Mouse (Mus musculus) CH12.LX (cell line): Measurements from ENCODE around the gene Aldh3b1. TPM values are rescaled to one million over a fixed set of nuclear protein-coding genes. Genes with fewer than 3 reads are reported as not detected.

Experiments used
- DNase-seq: peaks from one replicate; pipeline ENCODE4 v3.0.0-alpha.2; 2013; ENCODE audit errors: extremely low read depth
- H3K27ac ChIP-seq: 2 replicates; pipeline ENCODE4 v1.5.1; 2012; ENCODE audit warnings: low read depth, mild to moderate bottlenecking, control low read depth, moderate library complexity; ENCODE audit not compliant: insufficient read depth
- H3K27me3 ChIP-seq: replicated peaks from 2 replicates; pipeline ENCODE3; 2012; ENCODE audit warnings: inconsistent platforms
- H3K36me3 ChIP-seq, 2 experiments: replicated peaks in 1 of 2; 2 replicates each; pipeline versions ENCODE3 to v1.6.1; 2012; ENCODE audit warnings: inconsistent platforms in 1 of 2, low read length in 1 of 2, mild to moderate bottlenecking in 1 of 2, mixed read lengths in 1 of 2, moderate library complexity in 1 of 2; ENCODE audit not compliant: control insufficient read depth in 1 of 2, insufficient read depth in 1 of 2
- H3K4me1 ChIP-seq, 2 experiments: 2 replicates each; pipeline ENCODE4 v1.6.1; 2012; ENCODE audit warnings: inconsistent platforms in 1 of 2, moderate library complexity in 1 of 2; ENCODE audit not compliant: insufficient read depth in 2 of 2, control insufficient read depth in 1 of 2
- H3K4me2 ChIP-seq: 2 replicates; pipeline ENCODE4 v1.6.1; 2012; ENCODE audit warnings: low read depth, mild to moderate bottlenecking, control low read depth; ENCODE audit not compliant: poor library complexity, insufficient read depth, severe bottlenecking
- H3K4me3 ChIP-seq, 3 experiments: fragments of 150-350 bp in 1 of 3; sonication (generic) in 1 of 3; replicated peaks in 1 of 3; 2 replicates each; pipeline versions ENCODE3 to v1.5.1; 2011 to 2012; ENCODE audit warnings: low read depth in 2 of 3, low read length in 2 of 3, mild to moderate bottlenecking in 2 of 3, moderate library complexity in 2 of 3, control low read depth in 1 of 3, improper control_type of control experiment in 1 of 3, inconsistent platforms in 1 of 3, mixed read lengths in 1 of 3; ENCODE audit not compliant: poor library complexity in 1 of 3
- H3K79me2 ChIP-seq: replicated peaks from 2 replicates; pipeline ENCODE4 v1.6.1; 2012; ENCODE audit warnings: mild to moderate bottlenecking, moderate library complexity; ENCODE audit not compliant: control insufficient read depth, poor library complexity, insufficient read depth, severe bottlenecking; ENCODE audit errors: extremely low read depth
- H3K9ac ChIP-seq: 2 replicates; pipeline ENCODE4 v1.6.1; 2012; ENCODE audit warnings: low read depth, mild to moderate bottlenecking, control low read depth, moderate library complexity; ENCODE audit not compliant: insufficient read depth
- H3K9me3 ChIP-seq: replicated peaks from 2 replicates; pipeline ENCODE3; 2012; ENCODE audit warnings: low read length, inconsistent platforms, mixed read lengths
- BHLHE40 ChIP-seq: IDR thresholded peaks from 2 replicates; pipeline ENCODE4 v1.6.1; 2011; ENCODE audit warnings: mild to moderate bottlenecking, low read depth, low read length, improper control_type of control experiment
- CTCF ChIP-seq, 2 experiments: IDR thresholded peaks in 1 of 2; conservative IDR thresholded peaks in 1 of 2; 2 replicates each; pipeline ENCODE4 v1.5.1; 2011 to 2012; ENCODE audit warnings: low read depth in 2 of 2, low read length in 2 of 2, improper control_type of control experiment in 1 of 2, inconsistent platforms in 1 of 2, mild to moderate bottlenecking in 1 of 2, moderate library complexity in 1 of 2
- ELF1 ChIP-seq: IDR thresholded peaks from 2 replicates; pipeline ENCODE4 v1.6.1; 2014; ENCODE audit warnings: low read depth, mild to moderate bottlenecking, inconsistent platforms, low read length, improper control_type of control experiment
- JUND ChIP-seq: conservative IDR thresholded peaks from 2 replicates; pipeline ENCODE4 v1.6.1; 2011; ENCODE audit warnings: low read depth, low read length, improper control_type of control experiment
- KAT2A ChIP-seq: IDR thresholded peaks from 2 replicates; pipeline ENCODE4 v1.6.1; 2012; ENCODE audit warnings: low read length, improper control_type of control experiment, inconsistent platforms; ENCODE audit not compliant: insufficient replicate concordance
- MAFK ChIP-seq: IDR thresholded peaks from 2 replicates; pipeline ENCODE4 v1.6.1; 2011; ENCODE audit warnings: low read length, improper control_type of control experiment; ENCODE audit not compliant: insufficient replicate concordance
- MAZ ChIP-seq: IDR thresholded peaks from 2 replicates; pipeline ENCODE4 v1.6.1; 2012; ENCODE audit warnings: low read depth, mild to moderate bottlenecking, inconsistent platforms, low read length, improper control_type of control experiment, moderate library complexity
- NRF1 ChIP-seq: IDR thresholded peaks from 2 replicates; pipeline ENCODE4 v1.6.1; 2014; ENCODE audit warnings: low read depth, mild to moderate bottlenecking, inconsistent platforms, low read length, improper control_type of control experiment, moderate library complexity
- PAX5 ChIP-seq: IDR thresholded peaks from 2 replicates; pipeline ENCODE4 v1.6.1; 2012; ENCODE audit warnings: low read length, inconsistent platforms, mixed read lengths
- POLR2A ChIP-seq: IDR thresholded peaks from 2 replicates; pipeline ENCODE4 v1.6.1; 2011; ENCODE audit warnings: low read depth, mild to moderate bottlenecking, improper control_type of control experiment, low read length
- RAD21 ChIP-seq: IDR thresholded peaks from 2 replicates; pipeline ENCODE4 v1.6.1; 2011; ENCODE audit warnings: low read depth, mild to moderate bottlenecking, low read length, improper control_type of control experiment, moderate library complexity
- SMC3 ChIP-seq: IDR thresholded peaks from 2 replicates; pipeline ENCODE4 v1.6.1; 2011; ENCODE audit warnings: low read depth, low read length, improper control_type of control experiment
- TBP ChIP-seq: conservative IDR thresholded peaks from 2 replicates; pipeline ENCODE4 v1.6.1; 2011; ENCODE audit warnings: low read depth, low read length, improper control_type of control experiment
- TCF12 ChIP-seq: IDR thresholded peaks from 2 replicates; pipeline ENCODE4 v1.6.1; 2014; ENCODE audit warnings: low read depth, mild to moderate bottlenecking, inconsistent platforms, low read length, improper control_type of control experiment
- UBTF ChIP-seq: IDR thresholded peaks from 2 replicates; pipeline ENCODE4 v1.6.1; 2012; ENCODE audit warnings: low read depth, mild to moderate bottlenecking, inconsistent platforms, low read length, improper control_type of control experiment, moderate library complexity
- ZKSCAN1 ChIP-seq: IDR thresholded peaks from 2 replicates; pipeline ENCODE4 v1.6.1; 2012; ENCODE audit warnings: low read depth, inconsistent platforms, low read length, improper control_type of control experiment, borderline replicate concordance
- ZMIZ1 ChIP-seq: IDR thresholded peaks from 2 replicates; pipeline ENCODE4 v1.6.1; 2012; ENCODE audit warnings: low read depth, mild to moderate bottlenecking, inconsistent platforms, low read length, improper control_type of control experiment
- dilution Hi-C: fragments of 300-500 bp; cut with MboI; formaldehyde crosslinking; loops from 2 replicates; pipeline ENCODE4 v1.14.3; 2020; ENCODE audit warnings: low sequenced_read_pairs; ENCODE audit not compliant: extremely low pct_unique_long_range_greater_than_20kb, extremely low pct_ligation_motif_present
- in situ Hi-C: fragments of 300-500 bp; cut with MboI; formaldehyde crosslinking; loops from 3 replicates; pipeline ENCODE4 v1.14.3; 2019; ENCODE audit warnings: low sequenced_read_pairs, low pct_ligation_motif_present, low pct_unique_long_range_greater_than_20kb, mixed read lengths
- polyA plus RNA-seq: library from polyadenylated mRNA; unstranded; fragments of >175 nt; gene quantifications from 2 replicates; pipeline ENCODE4 v1.2.1, GENCODE M21; 2012; ENCODE audit warnings: low read depth; ENCODE audit not compliant: insufficient read length
- total RNA-seq, 2 experiments: library from RNA; depleted of rRNA; stranded (reverse); fragments of 300-350 nt in 1 of 2; fragments of >200 nt in 1 of 2; gene quantifications; 2 replicates each; pipeline ENCODE4 v1.2.3; 2012 to 2014

Aldh3b1 gene
- total and polyA plus RNA-seq, 3 experiments = 5.9 to 8.1 (median 8.1) TPM

DNA sequence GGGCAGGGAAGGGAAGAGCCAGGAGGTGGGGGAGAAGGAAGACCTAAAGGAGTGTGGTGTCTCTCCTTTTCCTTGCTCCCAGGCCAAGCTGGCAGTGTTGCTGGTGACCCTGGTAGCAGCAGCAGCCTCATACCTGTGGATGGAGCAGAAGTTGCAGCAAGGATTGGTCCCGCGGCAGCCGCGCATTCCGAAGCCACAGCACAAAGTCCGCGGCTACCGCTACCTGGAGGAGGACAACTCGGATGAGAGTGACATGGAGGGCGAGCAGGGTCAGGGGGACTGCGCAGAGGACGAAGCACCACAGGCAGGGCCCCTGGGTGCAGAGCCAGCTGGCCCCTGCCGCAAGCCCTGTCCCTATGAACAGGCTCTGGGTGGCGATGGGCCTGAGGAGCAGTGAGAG, 18.9 kb upstream of the Aldh3b1 start:
- dilution Hi-C loops (no loop called here), in situ Hi-C loops (no loop called here)
- no peaks in the 10 kb centered on the region for H3K27me3 ChIP-seq
- H3K27ac ChIP-seq = no peak overlapping the region
- TF ChIP-seq UBTF = no peak
- no peak for TF ChIP-seq ZMIZ1
- no peak for TF ChIP-seq TBP
- TF ChIP-seq NRF1 = no peak
- TF ChIP-seq KAT2A = no peak
- no peak for DNase-seq
- no peak overlapping the region for H3K4me2 ChIP-seq
- H3K4me3 ChIP-seq = no peak overlapping the region
- H3K79me2 ChIP-seq = no peaks in the 10 kb centered on the region
- H3K4me1 ChIP-seq = peaks cover 8 to 40% of the 10 kb centered on the region in 2 experiments
- no peak overlapping the region for H3K9ac ChIP-seq
- no peaks in the 10 kb centered on the region for H3K9me3 ChIP-seq
- peaks cover 48 to 66% of the 10 kb centered on the region in 2 experiments for H3K36me3 ChIP-seq

DNA sequence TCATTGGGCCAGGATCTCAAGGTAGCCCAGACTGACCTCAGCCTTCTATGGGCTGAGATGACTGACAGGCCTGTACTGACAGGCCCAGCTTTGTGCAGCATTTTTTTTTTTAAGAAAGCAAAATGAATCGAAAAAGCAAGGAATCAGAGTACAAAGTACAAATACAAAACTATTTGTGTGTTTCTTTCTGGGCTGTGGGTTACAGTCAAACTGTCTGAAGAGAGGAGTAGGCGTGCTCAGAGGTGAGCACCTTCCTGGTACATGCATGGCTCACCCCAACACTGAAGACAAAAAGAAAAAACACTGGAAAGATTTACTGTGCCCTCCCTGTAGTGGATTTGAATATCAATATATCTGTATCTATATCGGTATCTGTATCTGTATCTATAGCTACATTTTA, 18.2 kb upstream of the Aldh3b1 start:
- TF ChIP-seq TCF12 (no peak), PAX5 (no peak)
- H3K4me2 ChIP-seq = no peak overlapping the region
- H3K27ac ChIP-seq = no peak overlapping the region
- H3K4me1 ChIP-seq = peaks cover 13 to 47% of the 10 kb centered on the region in 2 experiments
- H3K36me3 ChIP-seq = peaks cover 48 to 71% of the 10 kb centered on the region in 2 experiments
- no peaks in the 10 kb centered on the region for H3K79me2 ChIP-seq
- no peaks in the 10 kb centered on the region for H3K27me3 ChIP-seq
- H3K4me3 ChIP-seq = no peak overlapping the region
- H3K9me3 ChIP-seq = no peaks in the 10 kb centered on the region
- dilution Hi-C loops (no loop called here), in situ Hi-C loops (no loop called here)
- no peak for DNase-seq
- no peak overlapping the region for H3K9ac ChIP-seq

DNA sequence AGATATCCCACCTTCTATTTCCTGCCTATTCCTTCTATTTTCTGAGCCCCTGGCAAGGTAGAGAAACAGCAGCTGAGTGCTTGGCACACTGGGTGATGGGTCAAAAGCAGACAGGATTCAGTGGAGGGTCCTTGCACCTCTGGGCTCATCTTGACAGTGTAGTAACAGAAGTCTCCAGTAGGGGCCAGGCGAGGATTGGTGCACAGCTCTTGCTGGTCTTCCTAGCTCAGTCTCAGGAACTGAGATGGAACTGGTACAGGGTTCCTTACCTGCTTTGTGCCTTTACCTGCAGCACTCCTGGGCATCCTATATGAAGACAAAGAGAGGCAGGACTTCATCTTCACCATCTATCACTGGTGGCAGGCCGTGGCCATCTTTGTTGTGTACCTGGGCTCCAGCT, 17.1 kb upstream of the Aldh3b1 start:
- Histone ChIP-seq H3K9ac (no peak overlapping the region), H3K27ac (no peak overlapping the region), H3K79me2 (no peaks in the 10 kb centered on the region), H3K4me3 (no peak overlapping the region), H3K4me1 (peaks cover 20 to 56% of the 10 kb centered on the region in 2 experiments), H3K36me3 (peaks cover 50 to 82% of the 10 kb centered on the region in 2 experiments), H3K9me3 (no peaks in the 10 kb centered on the region), H3K4me2 (no peak overlapping the region), H3K27me3 (no peaks in the 10 kb centered on the region)
- TF ChIP-seq SMC3 (peak; percentile 72), RAD21 (peak; percentile 86), MAZ (no peak), JUND (no peak), TCF12 (no peak), POLR2A (0 out of 2 replicates have a peak, but pooled peaks have one; percentile 27), ZKSCAN1 (no peak), MAFK (no peak), BHLHE40 (no peak), CTCF (conservative IDR thresholded peaks at IDR 0.05 in 1 of 2, IDR thresholded peaks at IDR 0.05 in 1 of 2; ENCODE audit: low read depth in 2 of 2, low read length in 2 of 2) (peak; percentile 87 to 88), ELF1 (no peak)
- DNase-seq = peak; percentile 67
- dilution Hi-C loops (no loop called here), in situ Hi-C loops (no loop called here)
